Mouse (Mus musculus) E14TG2a.4 (cell line): ENCODE measurements around the gene Gm1043.

Experiments used
- H3K27me3 ChIP-seq: 2 replicates; pipeline ENCODE4 v1.6.1; 2014; ENCODE audit warnings: low read length, control low read depth; ENCODE audit not compliant: insufficient read depth
- H3K36me3 ChIP-seq: 2 replicates; pipeline ENCODE4 v1.6.1; 2014; ENCODE audit warnings: low read length, control low read depth; ENCODE audit not compliant: insufficient read depth
- H3K4me1 ChIP-seq: replicated peaks from 2 replicates; pipeline ENCODE4 v1.6.1; 2014; ENCODE audit warnings: low read depth, low read length, control low read depth
- H3K4me3 ChIP-seq: replicated peaks from 2 replicates; pipeline ENCODE4 v1.5.1; 2014; ENCODE audit warnings: mild to moderate bottlenecking, low read length
- H3K9me3 ChIP-seq: 2 replicates; pipeline ENCODE4 v1.6.1; 2014; ENCODE audit warnings: low read length, control low read depth
- CTCF ChIP-seq: conservative IDR thresholded peaks from 2 replicates; pipeline ENCODE4 v1.5.1; 2014; ENCODE audit warnings: low read length
- NANOG ChIP-seq: IDR thresholded peaks from 2 replicates; pipeline ENCODE4 v1.6.1; 2014; ENCODE audit warnings: borderline replicate concordance, low read length, mixed read lengths
- POU5F1 ChIP-seq: IDR thresholded peaks from 2 replicates; pipeline ENCODE4 v1.6.1; 2014; ENCODE audit warnings: low read length, borderline replicate concordance

Gene Gm1043

GRCm38 (mm10) chr5:37056471-37056870 is 28.7 kb upstream of the Gm1043 start:
- no peak for TF ChIP-seq NANOG
- no peak for TF ChIP-seq POU5F1
- TF ChIP-seq CTCF = no peak
- Histone ChIP-seq H3K4me1 (no peaks in the 10 kb centered on the region; the same call in 1 of the 2 replicates), H3K4me3 (no peak overlapping the region), H3K9me3 (no peaks in the 10 kb centered on the region), H3K36me3 (no peaks in the 10 kb centered on the region), H3K27me3 (peaks cover 4% of the 10 kb centered on the region; the same call in 1 of the 2 replicates)

DNA sequence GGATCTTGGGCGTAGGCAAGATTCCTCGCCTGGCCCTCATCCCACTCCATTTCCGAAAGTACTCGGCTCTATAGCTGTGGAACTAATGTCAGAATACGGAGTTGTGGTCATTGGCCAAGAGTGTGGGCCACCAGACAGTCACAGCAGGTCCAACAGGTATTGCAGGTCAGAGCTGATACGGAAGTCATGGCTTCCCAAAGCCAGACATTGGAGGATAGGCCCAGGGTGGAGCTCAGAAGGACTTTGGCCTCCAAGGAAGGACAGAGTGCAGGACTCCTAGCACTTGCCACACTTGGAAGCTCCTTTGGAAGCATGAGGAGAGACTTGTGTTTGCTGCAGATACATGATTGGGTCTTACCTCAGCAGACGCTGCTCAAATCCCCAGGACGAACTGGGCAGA is 23.6 kb upstream of the Gm1043 start:
- Histone ChIP-seq H3K36me3 (no peaks in the 10 kb centered on the region), H3K4me1 (peaks cover 9% of the 10 kb centered on the region), H3K9me3 (no peaks in the 10 kb centered on the region), H3K27me3 (peaks cover 4% of the 10 kb centered on the region; the same call in 1 of the 2 replicates), H3K4me3 (no peak overlapping the region)
- TF ChIP-seq CTCF = no peak
- TF ChIP-seq NANOG = no peak
- no peak for TF ChIP-seq POU5F1

- no peak overlapping the region for H3K4me3 ChIP-seq
- H3K27me3 ChIP-seq = peaks cover 4% of the 10 kb centered on the region; the same call in 1 of the 2 replicates
- peaks cover 9% of the 10 kb centered on the region for H3K4me1 ChIP-seq
- TF ChIP-seq POU5F1 (no peak), CTCF (no peak), NANOG (no peak)
- no peaks in the 10 kb centered on the region for H3K9me3 ChIP-seq
- H3K36me3 ChIP-seq = no peaks in the 10 kb centered on the region
These were observed 20.4 kb upstream of the Gm1043 start for GRCm38 (mm10) chr5:37064454-37065449.

DNA sequence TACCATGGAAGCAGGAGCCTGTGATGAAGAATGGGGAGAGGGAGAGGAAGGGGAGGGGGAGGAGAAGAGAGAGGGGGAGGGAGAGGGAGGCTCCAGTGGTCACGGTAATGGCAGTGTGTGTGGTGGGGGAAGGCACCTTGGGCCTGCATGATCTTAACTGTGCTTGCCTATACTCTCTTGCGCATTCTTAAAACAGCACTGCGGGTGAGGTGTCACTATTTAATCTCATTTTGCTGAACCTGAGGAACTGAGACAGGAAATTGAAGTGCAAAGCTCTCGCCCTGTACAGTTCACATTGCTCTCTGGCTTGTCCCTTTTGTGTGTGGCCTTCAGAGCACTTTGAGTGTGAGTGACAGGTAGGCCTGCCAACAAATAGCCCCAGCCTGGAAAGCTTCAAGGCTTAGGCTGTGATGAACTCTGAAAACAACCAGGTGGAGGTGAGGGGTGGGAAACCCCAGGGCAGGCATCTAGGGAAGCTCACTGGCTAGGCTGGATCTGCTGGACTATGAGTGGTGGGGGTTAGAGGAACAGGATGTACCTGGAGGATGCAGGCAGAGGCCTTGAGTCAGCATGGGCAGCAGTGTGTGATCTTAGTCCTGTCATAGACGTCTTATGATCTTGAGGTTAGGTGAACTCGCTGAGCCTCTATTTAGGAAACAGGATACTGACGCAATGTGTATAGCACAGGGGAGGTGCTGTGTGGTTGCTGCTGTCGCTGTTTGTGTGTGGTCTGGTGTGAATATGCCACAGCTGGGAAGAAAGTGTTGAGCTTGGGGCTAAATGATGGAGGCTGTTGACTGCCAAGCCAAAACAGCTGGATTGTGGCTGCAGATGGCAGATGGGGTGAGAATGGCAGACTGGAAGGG is 18.2 kb upstream of the Gm1043 start:
- Histone ChIP-seq H3K36me3 (no peaks in the 10 kb centered on the region), H3K4me3 (no peak overlapping the region), H3K9me3 (no peaks in the 10 kb centered on the region), H3K27me3 (no peaks in the 10 kb centered on the region), H3K4me1 (peaks cover 9% of the 10 kb centered on the region)
- TF ChIP-seq NANOG (no peak), CTCF (no peak), POU5F1 (no peak)

DNA sequence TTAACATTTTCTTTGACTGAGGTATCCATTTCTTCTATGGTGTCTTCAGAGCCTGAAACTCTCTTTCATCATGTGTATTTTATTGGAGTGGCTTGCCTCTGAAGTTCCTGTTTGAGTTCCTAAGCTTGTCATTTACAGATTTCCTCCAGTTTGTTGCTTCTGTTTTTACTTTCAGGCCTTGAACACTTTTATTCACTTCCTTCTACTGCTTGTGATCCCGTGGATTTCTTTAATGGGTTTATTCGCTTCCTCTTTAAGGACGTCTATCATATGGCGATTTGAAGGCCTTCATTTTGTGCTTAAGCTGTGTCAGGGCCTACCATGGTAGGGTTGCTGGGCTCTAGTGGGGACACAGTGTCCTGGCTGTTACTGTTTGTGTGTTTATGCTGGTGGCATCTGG is 11.5 kb upstream of the Gm1043 start:
- Histone ChIP-seq H3K27me3 (peaks cover 5% of the 10 kb centered on the region; the same call in 1 of the 2 replicates), H3K9me3 (no peaks in the 10 kb centered on the region), H3K4me3 (no peak overlapping the region), H3K4me1 (peaks cover 28% of the 10 kb centered on the region), H3K36me3 (no peaks in the 10 kb centered on the region)
- TF ChIP-seq CTCF (no peak), NANOG (no peak), POU5F1 (no peak)

DNA sequence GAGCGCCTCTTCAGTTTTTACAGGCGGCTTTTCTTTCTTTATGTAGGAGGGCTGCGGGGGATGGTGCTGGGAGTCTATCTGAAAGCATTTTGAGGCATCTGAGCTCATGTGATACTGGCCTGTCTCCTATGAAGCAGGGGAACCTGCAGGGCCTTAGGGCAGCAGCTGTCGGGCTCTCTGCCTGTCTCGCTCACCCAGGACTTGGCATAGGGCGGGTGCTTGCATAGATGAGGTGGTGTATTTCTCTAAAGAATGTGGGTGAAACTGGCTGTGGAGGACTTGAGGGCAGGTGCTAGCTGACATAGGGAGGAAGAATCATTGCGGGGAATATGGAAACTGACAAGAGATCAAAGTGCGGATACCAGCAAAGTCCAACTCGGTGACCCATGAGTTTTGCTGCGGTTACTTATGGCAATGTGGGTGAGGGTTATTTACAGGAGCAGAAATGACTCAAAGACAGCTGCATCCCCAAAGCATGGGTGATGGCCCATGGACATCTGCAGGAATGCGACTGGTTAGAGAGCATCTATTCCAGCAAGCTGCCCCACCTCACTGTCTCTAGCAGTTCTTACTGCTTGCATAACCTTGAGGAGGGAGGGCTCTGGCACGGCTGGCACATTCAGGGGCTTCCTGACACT is 8.4 kb upstream of the Gm1043 start:
- H3K4me1 ChIP-seq = peaks cover 52% of the 10 kb centered on the region
- TF ChIP-seq POU5F1 = no peak
- no peak for TF ChIP-seq CTCF
- no peak for TF ChIP-seq NANOG
- no peak overlapping the region for H3K4me3 ChIP-seq
- peaks cover 5% of the 10 kb centered on the region; the same call in 1 of the 2 replicates for H3K27me3 ChIP-seq
- no peaks in the 10 kb centered on the region for H3K36me3 ChIP-seq
- H3K9me3 ChIP-seq = no peaks in the 10 kb centered on the region

DNA sequence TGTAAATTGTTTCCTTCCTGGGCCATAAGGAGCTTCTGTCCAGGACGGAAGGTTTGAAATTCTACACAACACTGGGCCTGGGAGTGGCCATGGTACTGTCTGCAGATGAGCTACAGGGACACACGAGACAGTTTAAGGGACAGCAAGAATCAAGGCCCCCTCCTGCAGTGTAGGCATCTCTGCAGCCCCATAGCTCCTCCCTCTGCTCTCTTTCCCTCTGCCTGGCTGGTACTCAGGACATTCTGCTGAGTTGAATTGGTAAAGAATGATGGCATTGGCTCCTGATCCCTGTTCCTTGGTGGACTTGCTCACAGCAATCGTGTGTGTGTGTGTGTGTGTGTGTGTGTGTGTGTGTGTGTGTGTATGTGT is 7.9 kb upstream of the Gm1043 start:
- Histone ChIP-seq H3K9me3 (no peaks in the 10 kb centered on the region), H3K4me3 (no peak overlapping the region), H3K36me3 (no peaks in the 10 kb centered on the region), H3K4me1 (peaks cover 57% of the 10 kb centered on the region), H3K27me3 (peaks cover 5% of the 10 kb centered on the region; the same call in 1 of the 2 replicates)
- TF ChIP-seq POU5F1 (no peak), NANOG (no peak), CTCF (no peak)
